Mouse (Mus musculus) CH12.LX (cell line): ENCODE results near the gene Dnase1l3. TPM values are rescaled to one million over a fixed set of nuclear protein-coding genes. Genes with fewer than 3 reads are reported as not detected.

Experiments
- DNase-seq: peaks from one replicate; pipeline ENCODE4 v3.0.0-alpha.2; 2013; ENCODE audit errors: extremely low read depth
- H3K27ac ChIP-seq: 2 replicates; pipeline ENCODE4 v1.5.1; 2012; ENCODE audit warnings: low read depth, mild to moderate bottlenecking, control low read depth, moderate library complexity; ENCODE audit not compliant: insufficient read depth
- H3K27me3 ChIP-seq: replicated peaks from 2 replicates; pipeline ENCODE3; 2012; ENCODE audit warnings: inconsistent platforms
- H3K36me3 ChIP-seq, 2 experiments: replicated peaks in 1 of 2; 2 replicates each; pipeline versions ENCODE3 to v1.6.1; 2012; ENCODE audit warnings: inconsistent platforms in 1 of 2, low read length in 1 of 2, mild to moderate bottlenecking in 1 of 2, mixed read lengths in 1 of 2, moderate library complexity in 1 of 2; ENCODE audit not compliant: control insufficient read depth in 1 of 2, insufficient read depth in 1 of 2
- H3K4me1 ChIP-seq, 2 experiments: 2 replicates each; pipeline ENCODE4 v1.6.1; 2012; ENCODE audit warnings: inconsistent platforms in 1 of 2, moderate library complexity in 1 of 2; ENCODE audit not compliant: insufficient read depth in 2 of 2, control insufficient read depth in 1 of 2
- H3K4me2 ChIP-seq: 2 replicates; pipeline ENCODE4 v1.6.1; 2012; ENCODE audit warnings: low read depth, mild to moderate bottlenecking, control low read depth; ENCODE audit not compliant: poor library complexity, insufficient read depth, severe bottlenecking
- H3K4me3 ChIP-seq, 3 experiments: fragments of 150-350 bp in 1 of 3; sonication (generic) in 1 of 3; replicated peaks in 1 of 3; 2 replicates each; pipeline versions ENCODE3 to v1.5.1; 2011 to 2012; ENCODE audit warnings: low read depth in 2 of 3, low read length in 2 of 3, mild to moderate bottlenecking in 2 of 3, moderate library complexity in 2 of 3, control low read depth in 1 of 3, improper control_type of control experiment in 1 of 3, inconsistent platforms in 1 of 3, mixed read lengths in 1 of 3; ENCODE audit not compliant: poor library complexity in 1 of 3
- H3K79me2 ChIP-seq: replicated peaks from 2 replicates; pipeline ENCODE4 v1.6.1; 2012; ENCODE audit warnings: mild to moderate bottlenecking, moderate library complexity; ENCODE audit not compliant: control insufficient read depth, poor library complexity, insufficient read depth, severe bottlenecking; ENCODE audit errors: extremely low read depth
- H3K9ac ChIP-seq: 2 replicates; pipeline ENCODE4 v1.6.1; 2012; ENCODE audit warnings: low read depth, mild to moderate bottlenecking, control low read depth, moderate library complexity; ENCODE audit not compliant: insufficient read depth
- H3K9me3 ChIP-seq: replicated peaks from 2 replicates; pipeline ENCODE3; 2012; ENCODE audit warnings: low read length, inconsistent platforms, mixed read lengths
- BHLHE40 ChIP-seq: IDR thresholded peaks from 2 replicates; pipeline ENCODE4 v1.6.1; 2011; ENCODE audit warnings: mild to moderate bottlenecking, low read depth, low read length, improper control_type of control experiment
- CHD1 ChIP-seq: IDR thresholded peaks from 2 replicates; pipeline ENCODE4 v1.6.1; 2012; ENCODE audit warnings: low read depth, low read length, improper control_type of control experiment, inconsistent platforms
- CHD2 ChIP-seq: IDR thresholded peaks from 2 replicates; pipeline ENCODE4 v1.6.1; 2011; ENCODE audit warnings: low read length, improper control_type of control experiment
- CTCF ChIP-seq, 2 experiments: IDR thresholded peaks in 1 of 2; conservative IDR thresholded peaks in 1 of 2; 2 replicates each; pipeline ENCODE4 v1.5.1; 2011 to 2012; ENCODE audit warnings: low read depth in 2 of 2, low read length in 2 of 2, improper control_type of control experiment in 1 of 2, inconsistent platforms in 1 of 2, mild to moderate bottlenecking in 1 of 2, moderate library complexity in 1 of 2
- E2F4 ChIP-seq: IDR thresholded peaks from 2 replicates; pipeline ENCODE4 v1.6.1; 2011; ENCODE audit warnings: low read depth, low read length, improper control_type of control experiment; ENCODE audit not compliant: insufficient replicate concordance
- ELF1 ChIP-seq: IDR thresholded peaks from 2 replicates; pipeline ENCODE4 v1.6.1; 2014; ENCODE audit warnings: low read depth, mild to moderate bottlenecking, inconsistent platforms, low read length, improper control_type of control experiment
- EP300 ChIP-seq: IDR thresholded peaks from 2 replicates; pipeline ENCODE4 v1.6.1; 2011; ENCODE audit warnings: low read length, improper control_type of control experiment
- ETS1 ChIP-seq: conservative IDR thresholded peaks from 2 replicates; pipeline ENCODE4 v1.6.1; 2012; ENCODE audit warnings: low read depth, mild to moderate bottlenecking, inconsistent platforms, low read length, improper control_type of control experiment, moderate library complexity
- HCFC1 ChIP-seq: IDR thresholded peaks from 2 replicates; pipeline ENCODE4 v1.6.1; 2012; ENCODE audit warnings: low read depth, mild to moderate bottlenecking, inconsistent platforms, low read length, improper control_type of control experiment
- IRF4 ChIP-seq: IDR thresholded peaks from 2 replicates; pipeline ENCODE4 v1.6.1; 2014; ENCODE audit warnings: low read depth, mild to moderate bottlenecking, inconsistent platforms, low read length, improper control_type of control experiment
- JUN ChIP-seq: IDR thresholded peaks from 2 replicates; pipeline ENCODE4 v1.6.1; 2011; ENCODE audit warnings: low read depth, mild to moderate bottlenecking, low read length, improper control_type of control experiment, moderate library complexity; ENCODE audit not compliant: insufficient read depth
- KAT2A ChIP-seq: IDR thresholded peaks from 2 replicates; pipeline ENCODE4 v1.6.1; 2012; ENCODE audit warnings: low read length, improper control_type of control experiment, inconsistent platforms; ENCODE audit not compliant: insufficient replicate concordance
- MEF2A ChIP-seq: IDR thresholded peaks from 2 replicates; pipeline ENCODE4 v1.6.1; 2014; ENCODE audit warnings: low read depth, mild to moderate bottlenecking, inconsistent platforms, low read length, improper control_type of control experiment, borderline replicate concordance
- MXI1 ChIP-seq: IDR thresholded peaks from 2 replicates; pipeline ENCODE4 v1.6.1; 2011; ENCODE audit warnings: mild to moderate bottlenecking, low read depth, low read length, improper control_type of control experiment
- POLR2A ChIP-seq: IDR thresholded peaks from 2 replicates; pipeline ENCODE4 v1.6.1; 2011; ENCODE audit warnings: low read depth, mild to moderate bottlenecking, improper control_type of control experiment, low read length
- SIN3A ChIP-seq: IDR thresholded peaks from 2 replicates; pipeline ENCODE4 v1.6.1; 2012; ENCODE audit warnings: low read length, improper control_type of control experiment, inconsistent platforms
- SMC3 ChIP-seq: IDR thresholded peaks from 2 replicates; pipeline ENCODE4 v1.6.1; 2011; ENCODE audit warnings: low read depth, low read length, improper control_type of control experiment
- TCF12 ChIP-seq: IDR thresholded peaks from 2 replicates; pipeline ENCODE4 v1.6.1; 2014; ENCODE audit warnings: low read depth, mild to moderate bottlenecking, inconsistent platforms, low read length, improper control_type of control experiment
- USF1 ChIP-seq: IDR thresholded peaks from 2 replicates; pipeline ENCODE4 v1.6.1; 2014; ENCODE audit warnings: low read depth, mild to moderate bottlenecking, inconsistent platforms, low read length, improper control_type of control experiment
- ZC3H11A ChIP-seq: IDR thresholded peaks from 2 replicates; pipeline ENCODE4 v1.6.1; 2012; ENCODE audit warnings: low read depth, mild to moderate bottlenecking, inconsistent platforms, low read length, improper control_type of control experiment
- dilution Hi-C: fragments of 300-500 bp; cut with MboI; formaldehyde crosslinking; loops from 2 replicates; pipeline ENCODE4 v1.14.3; 2020; ENCODE audit warnings: low sequenced_read_pairs; ENCODE audit not compliant: extremely low pct_unique_long_range_greater_than_20kb, extremely low pct_ligation_motif_present
- in situ Hi-C: fragments of 300-500 bp; cut with MboI; formaldehyde crosslinking; loops from 3 replicates; pipeline ENCODE4 v1.14.3; 2019; ENCODE audit warnings: low sequenced_read_pairs, low pct_ligation_motif_present, low pct_unique_long_range_greater_than_20kb, mixed read lengths
- polyA plus RNA-seq: library from polyadenylated mRNA; unstranded; fragments of >175 nt; gene quantifications from 2 replicates; pipeline ENCODE4 v1.2.1, GENCODE M21; 2012; ENCODE audit warnings: low read depth; ENCODE audit not compliant: insufficient read length
- total RNA-seq, 2 experiments: library from RNA; depleted of rRNA; stranded (reverse); fragments of 300-350 nt in 1 of 2; fragments of >200 nt in 1 of 2; gene quantifications; 2 replicates each; pipeline ENCODE4 v1.2.3; 2012 to 2014

Dnase1l3 gene
- total and polyA plus RNA-seq, 3 experiments: 2.5 to 36.0 (median 2.9) TPM

GRCm38 (mm10) chr14:8034561-8034960, 40.2 kb upstream of the Dnase1l3 start:
- Histone ChIP-seq H3K9ac (no peak overlapping the region), H3K9me3 (no peaks in the 10 kb centered on the region), H3K79me2 (no peaks in the 10 kb centered on the region), H3K27ac (no peak overlapping the region), H3K4me2 (no peak overlapping the region), H3K27me3 (no peaks in the 10 kb centered on the region), H3K4me1 (peaks cover 18 to 30% of the 10 kb centered on the region in 2 experiments), H3K36me3 (peaks cover 1 to 55% of the 10 kb centered on the region in 2 experiments), H3K4me3 (no peak overlapping the region)
- no peak for DNase-seq
- TF ChIP-seq MXI1: no peak
- no peak for TF ChIP-seq E2F4
- no peak for TF ChIP-seq CHD2
- no peak for TF ChIP-seq ELF1
- TF ChIP-seq KAT2A: no peak
- no peak for TF ChIP-seq SIN3A
- TF ChIP-seq BHLHE40: no peak
- TF ChIP-seq ETS1: no peak
- TF ChIP-seq JUN: no peak
- TF ChIP-seq CHD1: no peak
- TF ChIP-seq HCFC1: no peak
- no peak for TF ChIP-seq POLR2A
- no peak for TF ChIP-seq ZC3H11A
- no peak for TF ChIP-seq SMC3
- TF ChIP-seq MEF2A: no peak
- no peak for TF ChIP-seq TCF12
- dilution Hi-C loops (no loop called here), in situ Hi-C loops (no loop called here)

GRCm38 (mm10) chr14:8032087-8032944, 37.9 kb upstream of the Dnase1l3 start:
- H3K79me2 ChIP-seq: no peaks in the 10 kb centered on the region
- DNase-seq: no peak
- dilution Hi-C loops (no loop called here), in situ Hi-C loops (no loop called here)
- no peak overlapping the region for H3K4me3 ChIP-seq
- H3K4me1 ChIP-seq: peaks cover 15 to 33% of the 10 kb centered on the region in 2 experiments
- H3K9ac ChIP-seq: no peak overlapping the region
- peaks cover 0 to 58% of the 10 kb centered on the region in 2 experiments for H3K36me3 ChIP-seq
- H3K27me3 ChIP-seq: no peaks in the 10 kb centered on the region
- no peak overlapping the region for H3K27ac ChIP-seq
- no peaks in the 10 kb centered on the region for H3K9me3 ChIP-seq
- H3K4me2 ChIP-seq: no peak overlapping the region
- TF ChIP-seq CHD2: no peak
- no peak for TF ChIP-seq USF1
- peak in 1 of 2 experiments; percentile 21; a peak in 1 of 4 replicates for TF ChIP-seq CTCF (conservative IDR thresholded peaks at IDR 0.05 in 1 of 2, IDR thresholded peaks at IDR 0.05 in 1 of 2; ENCODE audit: low read depth in 2 of 2, low read length in 2 of 2)
- no peak for TF ChIP-seq EP300
- TF ChIP-seq SMC3: peak; percentile 12; the same call in 1 of the 2 replicates
- no peak for TF ChIP-seq IRF4
